ENCODE assay signal across 8 mouse cellular contexts in the genomic region with DNA sequence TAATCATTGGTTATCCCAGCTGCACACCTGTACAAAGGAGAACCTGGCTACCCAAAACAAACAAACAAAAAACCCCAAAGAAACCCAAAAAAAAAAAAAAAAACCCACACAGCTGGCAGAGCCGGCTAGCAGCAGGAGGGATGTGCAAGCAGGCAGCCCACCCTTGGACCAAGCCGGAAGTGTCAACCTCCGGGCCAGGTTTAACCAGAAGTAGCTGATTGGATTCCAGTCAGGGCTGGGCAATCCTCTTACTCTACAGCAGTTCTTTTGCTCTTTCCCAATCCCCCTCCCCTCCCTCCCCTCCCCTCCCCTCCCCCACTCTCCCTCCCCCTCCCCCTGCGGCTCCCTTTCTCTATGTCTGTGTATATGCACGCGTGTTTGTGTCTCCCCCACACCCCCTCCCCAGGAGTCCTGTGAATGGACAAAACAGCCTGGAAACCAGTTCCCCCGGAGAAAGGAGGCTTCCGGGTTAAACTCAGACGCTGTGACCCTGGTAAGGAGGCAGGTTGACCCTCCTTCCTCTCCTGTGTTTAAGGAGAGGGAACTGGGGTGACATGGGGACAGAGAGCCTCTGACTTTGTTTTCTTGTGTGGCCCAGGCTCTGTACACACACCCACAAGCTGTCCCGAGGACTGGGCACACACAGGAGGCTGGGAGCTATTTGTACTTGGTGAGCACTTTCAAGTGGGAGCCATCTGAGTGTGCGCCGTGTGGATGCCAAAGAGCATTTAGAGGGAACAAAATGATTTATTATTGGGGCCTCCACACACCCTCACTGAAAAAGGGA.
DNase-seq lines count a peak whose midpoint lies in the region; ATAC-seq lines count a peak whose summit lies in the region.

No protein-coding gene starts in this region.

- no peak overlapping the region for H3K27ac ChIP-seq in embryonic facial prominence, embryonic 12.5 days
- H3K27ac ChIP-seq in limb, embryonic 13.5 days, result no peak overlapping the region
- no peak overlapping the region for H3K27ac ChIP-seq in midbrain, embryonic 14.5 days (replicated peaks; ENCODE audit: low read depth, low read length)

- no peak overlapping the region for H3K9ac ChIP-seq in embryonic facial prominence, embryonic 12.5 days
- no peak overlapping the region for H3K9ac ChIP-seq in limb, embryonic 13.5 days
- H3K9ac ChIP-seq in midbrain, embryonic 14.5 days (replicated peaks; ENCODE audit: low read length), result no peak overlapping the region

- 10% methylated on average over 9 of the region's 12 CpGs for WGBS in embryonic facial prominence, embryonic 12.5 days
- 6% methylated on average over 10 of the region's 12 CpGs for WGBS in limb, embryonic 13.5 days
- WGBS in midbrain, embryonic 14.5 days, result 10% methylated on average over 11 of the region's 12 CpGs

- H3K4me3 ChIP-seq in embryonic facial prominence, embryonic 12.5 days, result no peak overlapping the region
- no peak overlapping the region for H3K4me3 ChIP-seq in limb, embryonic 13.5 days
- H3K4me3 ChIP-seq in midbrain, embryonic 14.5 days (replicated peaks; ENCODE audit: low read depth, low read length), result no peak overlapping the region

- DNase-seq in R1 (ENCODE audit: low read depth, low spot score), result peak; percentile 90
- peak; percentile 48 for DNase-seq in midbrain, embryonic 14.5 days
- DNase-seq in right cerebral cortex, postnatal 14 days, result no peak
- DNase-seq in urinary bladder, adult 18-20 months (ENCODE audit: low spot score in 2 of 2), result no peak

- ATAC-seq in embryonic facial prominence, embryonic 12.5 days (ENCODE audit: insufficient number of reproducible peaks, insufficient read depth, low FRiP score, low TSS enrichment), result no peak
- no peak for ATAC-seq in limb, embryonic 13.5 days (ENCODE audit: low FRiP score, low read depth)
- ATAC-seq in midbrain, embryonic 14.5 days (ENCODE audit: low FRiP score, low TSS enrichment), result no peak
- ATAC-seq in cerebellum, adult (ENCODE audit: insufficient number of reproducible peaks, low FRiP score, low TSS enrichment), result no peak
- no peak for ATAC-seq in frontal cortex, adult (ENCODE audit: low TSS enrichment)

- peak overlapping the region; percentile 41 for H3K4me2 ChIP-seq in embryonic facial prominence, embryonic 12.5 days (replicated peaks)
- peak overlapping the region; percentile 47 for H3K4me2 ChIP-seq in limb, embryonic 13.5 days (replicated peaks)
- H3K4me2 ChIP-seq in midbrain, embryonic 14.5 days (ENCODE audit: low read length), result peak overlapping the region; percentile 35; the same call in 1 of the 2 replicates

- no peaks in the 10 kb centered on the region for H3K36me3 ChIP-seq in embryonic facial prominence, embryonic 12.5 days
- H3K36me3 ChIP-seq in limb, embryonic 13.5 days, result no peaks in the 10 kb centered on the region
- no peaks in the 10 kb centered on the region for H3K36me3 ChIP-seq in midbrain, embryonic 14.5 days (ENCODE audit: control insufficient read depth, insufficient read depth, low read length)

- H3K4me1 ChIP-seq in embryonic facial prominence, embryonic 12.5 days, result peaks cover 18% of the 10 kb centered on the region
- H3K4me1 ChIP-seq in limb, embryonic 13.5 days, result peaks cover 18% of the 10 kb centered on the region
- peaks cover 10% of the 10 kb centered on the region for H3K4me1 ChIP-seq in midbrain, embryonic 14.5 days (ENCODE audit: control insufficient read depth, insufficient read depth, low read length)

- no peaks in the 10 kb centered on the region for H3K9me3 ChIP-seq in embryonic facial prominence, embryonic 12.5 days
- no peaks in the 10 kb centered on the region; the same call in 1 of the 2 replicates for H3K9me3 ChIP-seq in limb, embryonic 13.5 days
- no peaks in the 10 kb centered on the region for H3K9me3 ChIP-seq in midbrain, embryonic 14.5 days (ENCODE audit: control insufficient read depth, low read length)

- H3K27me3 ChIP-seq in embryonic facial prominence, embryonic 12.5 days, result no peaks in the 10 kb centered on the region
- H3K27me3 ChIP-seq in limb, embryonic 13.5 days, result no peaks in the 10 kb centered on the region
- H3K27me3 ChIP-seq in midbrain, embryonic 14.5 days (ENCODE audit: control insufficient read depth, insufficient read depth, low read length), result no peaks in the 10 kb centered on the region

Comparison
In these comparisons a context has a peak if more than half of its experiments do, and no peak if none do; other contexts are left out.
1. DNase-seq: peak in R1 (single experiment) and midbrain, embryonic 14.5 days (single experiment); none in right cerebral cortex, postnatal 14 days (single experiment) and urinary bladder, adult 18-20 months (0 of 2).
2. Peak in every context shown above with its lines, with median percentiles within 50 percentile points of each other: H3K4me2 ChIP-seq.